Comparison of ENCODE assay signal across 8 mouse cellular contexts in genomic region chr8:71660325-71661120, GRCm38 (mm10). TPM values are rescaled to one million over a fixed set of nuclear protein-coding genes. Genes with fewer than 3 reads are reported as not detected.
DNase-seq lines count a peak whose midpoint lies in the region; ATAC-seq and TF ChIP-seq lines count a peak whose summit lies in the region.

No protein-coding gene starts in this region.

- H3K4me1 ChIP-seq in embryonic facial prominence, embryonic 13.5 days, result peaks cover 6% of the 10 kb centered on the region; the same call in 1 of the 2 replicates
- peaks cover 21% of the 10 kb centered on the region for H3K4me1 ChIP-seq in kidney, embryonic 15.5 days
- peaks cover 4% of the 10 kb centered on the region for H3K4me1 ChIP-seq in liver, embryonic 11.5 days (replicated peaks; ENCODE audit: control insufficient read depth, insufficient read depth, low read length)

- H3K4me2 ChIP-seq in embryonic facial prominence, embryonic 13.5 days, result peak overlapping the region; percentile 37
- no peak overlapping the region for H3K4me2 ChIP-seq in kidney, embryonic 15.5 days
- peak overlapping the region; percentile 27; the same call in 1 of the 2 replicates for H3K4me2 ChIP-seq in liver, embryonic 11.5 days
- H3K4me2 ChIP-seq in myocyte (ENCODE audit: low read depth), result peak overlapping the region; percentile 44

- 9% methylated on average over 36 of the region's 36 CpGs for WGBS in embryonic facial prominence, embryonic 13.5 days
- WGBS in kidney, embryonic 15.5 days, result 8% methylated on average over 36 of the region's 36 CpGs
- 11% methylated on average over 36 of the region's 36 CpGs for WGBS in liver, embryonic 11.5 days

- no peak for ATAC-seq in embryonic facial prominence, embryonic 13.5 days (ENCODE audit: insufficient number of reproducible peaks, insufficient read depth, low FRiP score, low TSS enrichment, low read depth)
- ATAC-seq in kidney, embryonic 15.5 days (replicated peaks; ENCODE audit: low FRiP score), result peak; percentile 40
- peak; percentile 54 for ATAC-seq in liver, embryonic 11.5 days (replicated peaks; ENCODE audit: low FRiP score)

- no peak overlapping the region for H3ac ChIP-seq in myocyte (ENCODE audit: control insufficient read depth, insufficient read length)

- no peaks in the 10 kb centered on the region for H3K79me2 ChIP-seq in myocyte (ENCODE audit: control insufficient read depth, insufficient read depth)

- no peaks in the 10 kb centered on the region for H3K36me3 ChIP-seq in embryonic facial prominence, embryonic 13.5 days
- no peaks in the 10 kb centered on the region for H3K36me3 ChIP-seq in kidney, embryonic 15.5 days
- H3K36me3 ChIP-seq in liver, embryonic 11.5 days (ENCODE audit: control insufficient read depth, insufficient read depth, low read length), result no peaks in the 10 kb centered on the region
- no peaks in the 10 kb centered on the region for H3K36me3 ChIP-seq in myocyte (ENCODE audit: control insufficient read depth, insufficient read depth)

- H3K9ac ChIP-seq in embryonic facial prominence, embryonic 13.5 days, result 0 out of 2 replicates have a peak overlapping the region, but pooled peaks have one; percentile 40
- H3K9ac ChIP-seq in kidney, embryonic 15.5 days, result no peak overlapping the region
- no peak overlapping the region for H3K9ac ChIP-seq in liver, embryonic 11.5 days (ENCODE audit: low read depth, low read length)

- H3K27ac ChIP-seq in embryonic facial prominence, embryonic 13.5 days, result no peak overlapping the region
- H3K27ac ChIP-seq in kidney, embryonic 15.5 days, result no peak overlapping the region
- H3K27ac ChIP-seq in liver, embryonic 11.5 days (ENCODE audit: low read depth, low read length), result no peak overlapping the region

- H3K9me3 ChIP-seq in embryonic facial prominence, embryonic 13.5 days, result no peaks in the 10 kb centered on the region
- no peaks in the 10 kb centered on the region for H3K9me3 ChIP-seq in kidney, embryonic 15.5 days (replicated peaks)
- no peaks in the 10 kb centered on the region for H3K9me3 ChIP-seq in liver, embryonic 11.5 days (ENCODE audit: control insufficient read depth, low read length)

- no peak overlapping the region for H3K4me3 ChIP-seq in embryonic facial prominence, embryonic 13.5 days
- H3K4me3 ChIP-seq in kidney, embryonic 15.5 days (replicated peaks), result no peak overlapping the region
- H3K4me3 ChIP-seq in liver, embryonic 11.5 days (ENCODE audit: low read depth, low read length), result 0 out of 2 replicates have a peak overlapping the region, but pooled peaks have one; percentile 10
- no peak overlapping the region for H3K4me3 ChIP-seq in myocyte

- no peak for TF ChIP-seq POLR2A in myocyte (IDR thresholded peaks at IDR 0.05; ENCODE audit: insufficient read length, low read depth)

- H3K27me3 ChIP-seq in embryonic facial prominence, embryonic 13.5 days, result peaks cover 84% of the 10 kb centered on the region
- H3K27me3 ChIP-seq in kidney, embryonic 15.5 days, result peaks cover 82% of the 10 kb centered on the region
- peaks cover 46% of the 10 kb centered on the region for H3K27me3 ChIP-seq in liver, embryonic 11.5 days (replicated peaks; ENCODE audit: control insufficient read depth, insufficient read depth, low read length)
- peaks cover 9% of the 10 kb centered on the region for H3K27me3 ChIP-seq in myocyte (ENCODE audit: control insufficient read depth, insufficient read depth, insufficient read length)

- peak; percentile 87 to 89 for DNase-seq in B cell, adult 2 months
- DNase-seq in adrenal gland, postnatal 4 days (ENCODE audit: low spot score in 2 of 2), result peak; percentile 72 to 79
- peak; percentile 48 to 77 for DNase-seq in heart, adult 9 months (ENCODE audit: low spot score in 2 of 2)
- DNase-seq in liver, embryonic 11.5 days (ENCODE audit: low spot score), result peak; percentile 80
- peak; percentile 68 to 76 for DNase-seq in spleen, postnatal 36 days (ENCODE audit: low spot score in 2 of 2)

TF ChIP-seq in myocyte, 11 proteins besides CTCF, POLR2A, EP300 and RAD21:
- no peak for TF ChIP-seq POLR2AphosphoS2 (IDR thresholded peaks at IDR 0.05; ENCODE audit: insufficient read length, low read depth)
- TF ChIP-seq MYOD1 (IDR thresholded peaks at IDR 0.05; ENCODE audit: control insufficient read depth in 1 of 3, insufficient read length in 2 of 3, low read depth in 2 of 3), result no peak
- TF ChIP-seq MAX (IDR thresholded peaks at IDR 0.05; ENCODE audit: low read depth), result no peak
- no peak for TF ChIP-seq SRF (IDR thresholded peaks at IDR 0.05; ENCODE audit: control insufficient read depth, insufficient read length, low read depth)
- no peak for TF ChIP-seq MYOG (IDR thresholded peaks at IDR 0.05; ENCODE audit: control insufficient read depth in 1 of 3, insufficient read depth in 1 of 3, insufficient read length in 2 of 3, low read depth in 2 of 3)
- TF ChIP-seq E2F4 (IDR thresholded peaks at IDR 0.05; ENCODE audit: insufficient read depth), result no peak
- TF ChIP-seq REST (IDR thresholded peaks at IDR 0.05; ENCODE audit: insufficient read depth, insufficient read length), result no peak
- TF ChIP-seq USF1 (IDR thresholded peaks at IDR 0.05; ENCODE audit: low read depth), result no peak
- no peak for TF ChIP-seq TCF3 (IDR thresholded peaks at IDR 0.05; ENCODE audit: insufficient read length, low read depth)
- TF ChIP-seq TCF12 (IDR thresholded peaks at IDR 0.05; ENCODE audit: insufficient read depth, poor library complexity, severe bottlenecking), result no peak
- no peak for TF ChIP-seq CEBPB (IDR thresholded peaks at IDR 0.05; ENCODE audit: insufficient read depth, poor library complexity, severe bottlenecking)

RNA-seq across cellular contexts. Expression of gene Unc13a, which starts 11.0 kb away (rescaled TPM):
- 10 to 100 TPM; 11.7 to 12.9 TPM for total RNA-seq in adrenal gland, postnatal 4 days (2021)
- 0.87 and 1.2 TPM in 2 replicates for polyA plus RNA-seq in embryonic facial prominence, embryonic 13.5 days (2015; fragmentation: Nextera tagmentation; extraction: Ambion mirVana)
- 0.80 and 1.2 TPM in 2 replicates for polyA plus RNA-seq in kidney, embryonic 15.5 days (2015; fragmentation: Nextera tagmentation; extraction: Ambion mirVana)
- polyA plus RNA-seq in liver, embryonic 11.5 days (2014; fragmentation: Nextera tagmentation; extraction: Ambion mirVana), result 0.41 and 0.45 TPM in 2 replicates
- 4.6 TPM for polyA plus RNA-seq in myocyte (2012; fragmentation: generic; extraction: Trizol)

RNA-seq across cellular contexts. Expression of gene Jak3, which starts 15.6 kb away (rescaled TPM):
- total RNA-seq in adrenal gland, postnatal 4 days (2021), result 10 to 100 TPM; 17.7 to 19.3 TPM
- 3.7 and 3.9 TPM in 2 replicates for polyA plus RNA-seq in embryonic facial prominence, embryonic 13.5 days (2015; fragmentation: Nextera tagmentation; extraction: Ambion mirVana)
- polyA plus RNA-seq in kidney, embryonic 15.5 days (2015; fragmentation: Nextera tagmentation; extraction: Ambion mirVana), result 6.3 and 7.2 TPM in 2 replicates
- 10.1 and 11.0 TPM in 2 replicates for polyA plus RNA-seq in liver, embryonic 11.5 days (2014; fragmentation: Nextera tagmentation; extraction: Ambion mirVana)
- polyA plus RNA-seq in myocyte (2012; fragmentation: generic; extraction: Trizol), result 1.5 TPM

RNA-seq across cellular contexts. Expression of gene Insl3, which starts 28.5 kb away (rescaled TPM):
- total RNA-seq in adrenal gland, postnatal 4 days (2021), result 1 to 10 TPM; 6.8 to 8.5 TPM
- 0.89 TPM in 1 of 2 replicates, not detected in the other for polyA plus RNA-seq in embryonic facial prominence, embryonic 13.5 days (2015; fragmentation: Nextera tagmentation; extraction: Ambion mirVana)
- 1.2 and 1.7 TPM in 2 replicates for polyA plus RNA-seq in kidney, embryonic 15.5 days (2015; fragmentation: Nextera tagmentation; extraction: Ambion mirVana)
- polyA plus RNA-seq in liver, embryonic 11.5 days (2014; fragmentation: Nextera tagmentation; extraction: Ambion mirVana), result 1.3 and 2.0 TPM in 2 replicates
- polyA plus RNA-seq in myocyte (2012; fragmentation: generic; extraction: Trizol), result 0.13 TPM

RNA-seq across cellular contexts. Expression of gene B3gnt3, which starts 41.1 kb away (rescaled TPM):
- 1 to 10 TPM; 4.4 to 5.0 TPM for total RNA-seq in adrenal gland, postnatal 4 days (2021)
- 0.63 and 0.89 TPM in 2 replicates for polyA plus RNA-seq in embryonic facial prominence, embryonic 13.5 days (2015; fragmentation: Nextera tagmentation; extraction: Ambion mirVana)
- polyA plus RNA-seq in kidney, embryonic 15.5 days (2015; fragmentation: Nextera tagmentation; extraction: Ambion mirVana), result 2.8 and 3.9 TPM in 2 replicates
- 2.1 and 2.9 TPM in 2 replicates for polyA plus RNA-seq in liver, embryonic 11.5 days (2014; fragmentation: Nextera tagmentation; extraction: Ambion mirVana)
- polyA plus RNA-seq in myocyte (2012; fragmentation: generic; extraction: Trizol), result 0.01 TPM

RNA-seq across cellular contexts. Expression of gene Colgalt1, which starts 49.7 kb away (rescaled TPM):
- 10 to 100 TPM; 74.6 to 78.2 TPM for total RNA-seq in adrenal gland, postnatal 4 days (2021)
- polyA plus RNA-seq in embryonic facial prominence, embryonic 13.5 days (2015; fragmentation: Nextera tagmentation; extraction: Ambion mirVana), result 75.5 and 78.2 TPM in 2 replicates
- polyA plus RNA-seq in kidney, embryonic 15.5 days (2015; fragmentation: Nextera tagmentation; extraction: Ambion mirVana), result 67.7 and 78.0 TPM in 2 replicates
- polyA plus RNA-seq in liver, embryonic 11.5 days (2014; fragmentation: Nextera tagmentation; extraction: Ambion mirVana), result 45.2 and 45.4 TPM in 2 replicates
- 87.0 TPM for polyA plus RNA-seq in myocyte (2012; fragmentation: generic; extraction: Trizol)
